Mouse (Mus musculus): Measurements from ENCODE around the gene Adcy3.
"Not testable (repeated sequence)": the region's sequence is repeated elsewhere in the genome, so short reads cannot be mapped to it uniquely, and the experiment has no call there.

The Adcy3 gene

GRCm38 (mm10) chr12:4240281-4240680 is 107.4 kb downstream of the Adcy3 start:
- not testable (repeated sequence) for DNase-seq (ENCODE audit: low read depth, low spot score)

GRCm38 (mm10) chr12:4243805-4244204 is 110.9 kb downstream of the Adcy3 start:
- DNase-seq (ENCODE audit: low read depth, low spot score): no peak

GRCm38 (mm10) chr12:4245742-4246141 is 112.8 kb downstream of the Adcy3 start:
- DNase-seq (ENCODE audit: low read depth, low spot score): peak; percentile 19

GRCm38 (mm10) chr12:4249786-4250185 is 116.9 kb downstream of the Adcy3 start:
- DNase-seq (ENCODE audit: low read depth, low spot score): no peak

- DNase-seq (ENCODE audit: low read depth, low spot score): no peak
Measured at GRCm38 (mm10) chr12:4252742-4253655, 120.1 kb downstream of the Adcy3 start.
